Mouse (Mus musculus): ENCODE measurements around the gene Oasl2.

Oasl2 gene

GRCm38 (mm10) chr5:114958069-114958468 lies 61.3 kb downstream of the Oasl2 start:
- in situ Hi-C loops (cut with MboI, MseI), result no loop called here

All from regulatory T cell (primary cell).